Mouse (Mus musculus): ENCODE measurements around the gene Tas2r102.

- no peak for TF ChIP-seq CTCF (IDR thresholded peaks at IDR 0.05)
- no peak for TF ChIP-seq EP300 (IDR thresholded peaks at IDR 0.05)
Observed at GRCm38 (mm10) chr6:132737935-132738334, 24.0 kb upstream of the Tas2r102 start, which contains the start of gene Tas2r115.
